Mouse (Mus musculus) forebrain, embryonic 11.5 days (tissue): ENCODE results near the gene Gm20441. TPM values are rescaled to one million over a fixed set of nuclear protein-coding genes. Genes with fewer than 3 reads are reported as not detected.

Experiments used
- ATAC-seq: fragments of 200-750 bp; cut with Nextera tagmentation; replicated peaks from 2 replicates; pipeline ENCODE4 v1.8.0; 2017; ENCODE audit warnings: moderate TSS enrichment; ENCODE audit not compliant: low FRiP score
- DNase-seq: peaks from one replicate; pipeline ENCODE4 v3.0.0-alpha.2; 2017; ENCODE audit warnings: low spot score
- H3K27ac ChIP-seq: fragments of 300-500 bp; sonication (generic); 2 replicates; pipeline ENCODE4 v1.5.1; 2014; ENCODE audit warnings: low read depth, low read length
- H3K27me3 ChIP-seq: fragments of 300-500 bp; sonication (generic); 2 replicates; pipeline ENCODE4 v1.6.1; 2014; ENCODE audit warnings: mild to moderate bottlenecking, low read length, mixed read lengths; ENCODE audit not compliant: control insufficient read depth, insufficient read depth
- H3K36me3 ChIP-seq: fragments of 300-500 bp; sonication (generic); 2 replicates; pipeline ENCODE4 v1.6.1; 2014; ENCODE audit warnings: mild to moderate bottlenecking, low read length, moderate library complexity, mixed read lengths; ENCODE audit not compliant: control insufficient read depth, insufficient read depth
- H3K4me1 ChIP-seq: fragments of 300-500 bp; sonication (generic); replicated peaks from 2 replicates; pipeline ENCODE4 v1.6.1; 2014; ENCODE audit warnings: low read length, mixed read lengths; ENCODE audit not compliant: control insufficient read depth, insufficient read depth
- H3K4me2 ChIP-seq: fragments of 300-500 bp; sonication (generic); 2 replicates; pipeline ENCODE4 v1.6.1; 2014; ENCODE audit warnings: low read depth, mild to moderate bottlenecking, low read length, moderate library complexity, mixed read lengths; ENCODE audit not compliant: severe bottlenecking
- H3K4me3 ChIP-seq: fragments of 300-500 bp; sonication (generic); 2 replicates; pipeline ENCODE4 v1.5.1; 2014; ENCODE audit warnings: low read depth, low read length
- H3K9ac ChIP-seq: fragments of 300-500 bp; sonication (generic); 2 replicates; pipeline ENCODE4 v1.6.1; 2014; ENCODE audit warnings: low read length
- H3K9me3 ChIP-seq: fragments of 300-500 bp; sonication (generic); 2 replicates; pipeline ENCODE4 v1.6.1; 2016; ENCODE audit warnings: low read length, mixed read lengths; ENCODE audit not compliant: control insufficient read depth
- WGBS: fragments of 180-500 bp; shearing (Covaris S2); extraction: QIAGEN DNeasy Blood & Tissue Kit; methylation state at CpG from one replicate; pipeline ENCODE4 v1.1.7; 2014; 5-methylcytosine and 5-hydroxymethylcytosine counted together
- polyA plus RNA-seq: library from polyadenylated mRNA; unstranded; fragments of >200 nt; fragmentation: Nextera tagmentation; extraction: Ambion mirVana; gene quantifications from 2 replicates; pipeline ENCODE4 v1.2.1, GENCODE M21; 2014

Gm20441 gene
- polyA plus RNA-seq, 1 experiment from 2014 or later = not detected

- Histone ChIP-seq H3K9ac (no peak overlapping the region), H3K36me3 (peaks cover 4% of the 10 kb centered on the region; the same call in 1 of the 2 replicates), H3K27ac (no peak overlapping the region), H3K4me1 (peaks cover 4% of the 10 kb centered on the region; the same call in 1 of the 2 replicates), H3K4me2 (no peak overlapping the region), H3K4me3 (no peak overlapping the region), H3K9me3 (no peaks in the 10 kb centered on the region; the same call in 1 of the 2 replicates), H3K27me3 (no peaks in the 10 kb centered on the region)
- 98% methylated on average over 3 of the region's 3 CpGs for WGBS
- no peak for ATAC-seq
- DNase-seq = no peak
These were observed 20.4 kb downstream of the Gm20441 start for GRCm38 (mm10) chr10:75760311-75760710.

GRCm38 (mm10) chr10:75756719-75757118, 24.0 kb downstream of the Gm20441 start:
- DNase-seq (no peak), ATAC-seq (no peak)
- Histone ChIP-seq H3K27me3 (no peaks in the 10 kb centered on the region), H3K4me3 (no peak overlapping the region), H3K4me1 (no peaks in the 10 kb centered on the region), H3K4me2 (no peak overlapping the region), H3K9me3 (no peaks in the 10 kb centered on the region; the same call in 1 of the 2 replicates), H3K36me3 (peaks cover 9% of the 10 kb centered on the region; the same call in 1 of the 2 replicates), H3K9ac (no peak overlapping the region), H3K27ac (no peak overlapping the region)
- WGBS = 97% methylated on average over 11 of the region's 11 CpGs

- Histone ChIP-seq H3K4me1 (no peaks in the 10 kb centered on the region), H3K27ac (no peak overlapping the region), H3K9ac (no peak overlapping the region), H3K27me3 (no peaks in the 10 kb centered on the region), H3K4me2 (no peak overlapping the region), H3K9me3 (no peaks in the 10 kb centered on the region), H3K36me3 (peaks cover 19% of the 10 kb centered on the region; the same call in 1 of the 2 replicates), H3K4me3 (no peak overlapping the region)
- WGBS = 43% methylated on average over 3 of the region's 3 CpGs
- ATAC-seq (peak; percentile 87), DNase-seq (peak; percentile 84)
These were observed 36.7 kb downstream of the Gm20441 start for GRCm38 (mm10) chr10:75744017-75744416.

GRCm38 (mm10) chr10:75743369-75743768, 37.4 kb downstream of the Gm20441 start:
- H3K36me3 ChIP-seq = peaks cover 18% of the 10 kb centered on the region; the same call in 1 of the 2 replicates
- no peaks in the 10 kb centered on the region for H3K4me1 ChIP-seq
- no peak overlapping the region for H3K9ac ChIP-seq
- H3K4me3 ChIP-seq = no peak overlapping the region
- no peaks in the 10 kb centered on the region for H3K9me3 ChIP-seq
- H3K27me3 ChIP-seq = no peaks in the 10 kb centered on the region
- no peak overlapping the region for H3K27ac ChIP-seq
- WGBS = 93% methylated on average over 12 of the region's 12 CpGs
- DNase-seq (no peak), ATAC-seq (no peak)
- H3K4me2 ChIP-seq = no peak overlapping the region

- Histone ChIP-seq H3K9ac (no peak overlapping the region), H3K36me3 (peaks cover 16% of the 10 kb centered on the region; the same call in 1 of the 2 replicates), H3K9me3 (no peaks in the 10 kb centered on the region), H3K4me1 (no peaks in the 10 kb centered on the region), H3K27ac (no peak overlapping the region), H3K4me3 (no peak overlapping the region), H3K27me3 (no peaks in the 10 kb centered on the region), H3K4me2 (no peak overlapping the region)
- 98% methylated on average over 3 of the region's 3 CpGs for WGBS
- DNase-seq = no peak
- ATAC-seq = no peak
These were observed 39.9 kb downstream of the Gm20441 start for GRCm38 (mm10) chr10:75740866-75741265.

GRCm38 (mm10) chr10:75725449-75725848, 55.3 kb downstream of the Gm20441 start:
- Histone ChIP-seq H3K9ac (no peak overlapping the region), H3K27me3 (no peaks in the 10 kb centered on the region), H3K4me2 (no peak overlapping the region), H3K9me3 (no peaks in the 10 kb centered on the region), H3K36me3 (peaks cover 19% of the 10 kb centered on the region), H3K4me3 (no peak overlapping the region), H3K4me1 (no peaks in the 10 kb centered on the region), H3K27ac (no peak overlapping the region)
- no peak for ATAC-seq
- 95% methylated on average over 7 of the region's 7 CpGs for WGBS
- no peak for DNase-seq

Other genes with a start within 250 kb of the Gm20441 start
- gene Lrrc75b, start 220.6 kb downstream of the Gm20441 start, polyA plus RNA-seq = 2.3 and 3.5 TPM in 2 replicates
- 2.3 and 3.4 TPM in 2 replicates for gene Ggt1, start 219.3 kb downstream of the Gm20441 start, polyA plus RNA-seq
- 0.67 and 1.0 TPM in 2 replicates for gene Ggt5, start 191.6 kb downstream of the Gm20441 start, polyA plus RNA-seq
- gene Susd2, start 136.9 kb downstream of the Gm20441 start, polyA plus RNA-seq = 2.0 and 2.3 TPM in 2 replicates
- 41.8 and 49.1 TPM in 2 replicates for gene Cabin1, start 16.6 kb downstream of the Gm20441 start, polyA plus RNA-seq
- gene Ddt, start 7.5 kb downstream of the Gm20441 start, polyA plus RNA-seq = 81.2 and 84.3 TPM in 2 replicates
- 1.2 and 1.6 TPM in 2 replicates for gene Gstt3, start 460 bp upstream of the Gm20441 start, polyA plus RNA-seq
- 4.6 and 5.2 TPM in 2 replicates for gene Gstt1, start 17.6 kb upstream of the Gm20441 start, polyA plus RNA-seq
- gene Gstt4, start 41.6 kb upstream of the Gm20441 start, polyA plus RNA-seq = not detected in 2 replicates
- gene Gstt2, start 56.5 kb upstream of the Gm20441 start, polyA plus RNA-seq = 6.9 and 8.8 TPM in 2 replicates
- gene Mif, start 79.3 kb upstream of the Gm20441 start, polyA plus RNA-seq = 2,277 and 2,481 TPM in 2 replicates
- gene Derl3, start 112.5 kb upstream of the Gm20441 start, polyA plus RNA-seq = 2.3 and 3.4 TPM in 2 replicates
- gene Smarcb1, start 140.7 kb upstream of the Gm20441 start, polyA plus RNA-seq = 295 TPM in 2 replicates
- gene Chchd10, start 152.2 kb upstream of the Gm20441 start, polyA plus RNA-seq = 6.6 and 7.4 TPM in 2 replicates
- gene Mmp11, start 155.5 kb upstream of the Gm20441 start, polyA plus RNA-seq = 25.1 and 30.0 TPM in 2 replicates
- 0.39 and 0.52 TPM in 2 replicates for gene Gm867, start 159.7 kb upstream of the Gm20441 start, polyA plus RNA-seq
- gene Vpreb3, start 162.1 kb upstream of the Gm20441 start, polyA plus RNA-seq = 0.76 and 0.79 TPM in 2 replicates
- not detected in 2 replicates for gene Gm5134, start 173.6 kb upstream of the Gm20441 start, polyA plus RNA-seq